Mouse (Mus musculus) ES-Bruce4 (cell line): ENCODE results near the gene Kat7. TPM values are rescaled to one million over a fixed set of nuclear protein-coding genes. Genes with fewer than 3 reads are reported as not detected.

ENCODE experiments used
- H3K27ac ChIP-seq: 2 replicates; pipeline ENCODE4 v1.5.1; 2012; ENCODE audit warnings: low read length, inconsistent platforms; ENCODE audit not compliant: insufficient read depth
- H3K27me3 ChIP-seq: 2 replicates; pipeline ENCODE4 v1.6.1; 2012; ENCODE audit warnings: mild to moderate bottlenecking, low read length, inconsistent platforms; ENCODE audit not compliant: control insufficient read depth, poor library complexity, insufficient read depth, severe bottlenecking
- H3K36me3 ChIP-seq: 2 replicates; pipeline ENCODE4 v1.6.1; 2012; ENCODE audit warnings: inconsistent platforms, mild to moderate bottlenecking, low read length, moderate library complexity; ENCODE audit not compliant: control insufficient read depth, poor library complexity, insufficient read depth, severe bottlenecking
- H3K4me1 ChIP-seq: one replicate; pipeline ENCODE4 v1.8.1; 2011; ENCODE audit warnings: low read length; ENCODE audit not compliant: control insufficient read depth, insufficient read depth
- H3K4me3 ChIP-seq: 2 replicates; pipeline ENCODE4 v1.5.1; 2011; ENCODE audit warnings: low read depth, mild to moderate bottlenecking, low read length
- H3K9ac ChIP-seq: 2 replicates; pipeline ENCODE4 v1.6.1; 2012; ENCODE audit warnings: low read depth, mild to moderate bottlenecking, inconsistent platforms; ENCODE audit not compliant: poor library complexity, severe bottlenecking
- H3K9me3 ChIP-seq: replicated peaks from 2 replicates; pipeline ENCODE4 v1.6.1; 2012; ENCODE audit warnings: mild to moderate bottlenecking, low read length, inconsistent platforms; ENCODE audit not compliant: control insufficient read depth, poor library complexity, insufficient read depth, severe bottlenecking
- CTCF ChIP-seq: IDR thresholded peaks from one replicate; pipeline ENCODE4 v1.8.1; 2011; ENCODE audit warnings: low read depth, low read length
- EP300 ChIP-seq: IDR thresholded peaks from 2 replicates; pipeline ENCODE4 v1.6.1; 2011; ENCODE audit warnings: low read depth, low read length; ENCODE audit not compliant: insufficient read depth
- POLR2A ChIP-seq: IDR thresholded peaks from one replicate; pipeline ENCODE4 v1.8.1; 2011; ENCODE audit warnings: low read length; ENCODE audit not compliant: insufficient read depth
- polyA plus RNA-seq: library from polyadenylated mRNA; stranded (reverse); fragments of >200 nt; gene quantifications from 2 replicates; pipeline ENCODE4 v1.2.4, GENCODE M21; 2011; ENCODE audit warnings: low read depth; ENCODE audit not compliant: missing spikeins, insufficient read depth, insufficient read length

Kat7 gene
- polyA plus RNA-seq, 1 experiment = 133 TPM

- Histone ChIP-seq H3K27ac (no peak overlapping the region), H3K9ac (no peak overlapping the region), H3K4me3 (no peak overlapping the region), H3K36me3 (no peaks in the 10 kb centered on the region), H3K4me1 (no peaks in the 10 kb centered on the region), H3K9me3 (no peaks in the 10 kb centered on the region), H3K27me3 (no peaks in the 10 kb centered on the region)
- no peak for TF ChIP-seq CTCF
- no peak for TF ChIP-seq EP300
- no peak for TF ChIP-seq POLR2A
These were observed 55.9 kb downstream of the Kat7 start for GRCm38 (mm10) chr11:95254165-95254564.

GRCm38 (mm10) chr11:95252104-95252503 is 57.9 kb downstream of the Kat7 start:
- Histone ChIP-seq H3K9ac (no peak overlapping the region), H3K9me3 (no peaks in the 10 kb centered on the region), H3K36me3 (no peaks in the 10 kb centered on the region), H3K4me3 (no peak overlapping the region), H3K27me3 (no peaks in the 10 kb centered on the region), H3K27ac (no peak overlapping the region), H3K4me1 (no peaks in the 10 kb centered on the region)
- TF ChIP-seq CTCF (no peak), POLR2A (no peak), EP300 (no peak)

DNA sequence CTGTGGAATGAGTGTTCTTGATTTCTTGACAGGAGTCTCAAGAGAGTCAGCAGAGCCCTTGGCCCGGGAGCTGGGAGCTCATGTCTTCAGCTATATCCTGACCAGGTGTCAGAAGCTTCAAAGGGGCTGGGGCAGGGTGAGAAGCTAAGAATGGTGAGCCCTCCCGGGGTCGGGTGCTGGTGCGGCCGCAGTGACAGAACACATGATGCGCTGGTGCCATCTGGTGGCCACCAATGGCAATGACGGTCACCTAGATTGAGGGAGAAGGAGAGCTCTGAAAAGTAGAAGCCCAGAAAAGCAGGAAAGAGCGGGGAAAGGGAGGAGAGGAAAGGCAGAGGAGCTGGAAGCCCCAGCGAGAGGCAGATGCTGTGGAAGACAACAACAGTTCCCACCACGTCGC is 58.8 kb downstream of the Kat7 start:
- Histone ChIP-seq H3K27ac (no peak overlapping the region), H3K9ac (no peak overlapping the region), H3K27me3 (no peaks in the 10 kb centered on the region), H3K36me3 (no peaks in the 10 kb centered on the region), H3K9me3 (no peaks in the 10 kb centered on the region), H3K4me3 (no peak overlapping the region), H3K4me1 (no peaks in the 10 kb centered on the region)
- TF ChIP-seq CTCF (peak; percentile 90), EP300 (no peak)

DNA sequence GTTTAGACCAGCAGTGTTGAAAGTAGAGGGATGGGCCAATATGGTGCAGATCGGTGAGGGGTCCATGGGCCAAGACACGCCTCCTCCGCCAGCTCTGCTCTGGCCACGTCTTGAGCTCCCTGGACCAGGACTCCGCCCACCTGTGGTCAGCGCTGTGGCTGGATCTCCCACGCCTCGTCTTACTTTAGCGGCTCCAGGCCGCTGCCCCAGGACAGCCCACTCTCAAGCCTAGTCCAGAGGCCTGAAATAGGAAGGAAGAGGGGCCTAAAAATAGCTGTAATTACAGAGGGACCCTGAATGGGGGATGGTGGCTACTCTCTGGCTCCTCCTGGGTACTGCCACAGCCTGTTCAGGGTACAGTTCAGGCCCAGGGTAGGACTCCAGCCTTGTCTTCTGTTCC is 59.9 kb downstream of the Kat7 start:
- Histone ChIP-seq H3K9me3 (no peaks in the 10 kb centered on the region), H3K27me3 (no peaks in the 10 kb centered on the region), H3K36me3 (no peaks in the 10 kb centered on the region), H3K4me1 (no peaks in the 10 kb centered on the region), H3K9ac (no peak overlapping the region), H3K4me3 (no peak overlapping the region), H3K27ac (no peak overlapping the region)
- no peak for TF ChIP-seq EP300
- no peak for TF ChIP-seq CTCF
- no peak for TF ChIP-seq POLR2A

GRCm38 (mm10) chr11:95247065-95247464 is 63.0 kb downstream of the Kat7 start:
- Histone ChIP-seq H3K4me1 (no peaks in the 10 kb centered on the region), H3K27ac (no peak overlapping the region), H3K9ac (0 out of 2 replicates have a peak overlapping the region, but pooled peaks have one; percentile 24), H3K36me3 (no peaks in the 10 kb centered on the region), H3K9me3 (no peaks in the 10 kb centered on the region), H3K4me3 (no peak overlapping the region), H3K27me3 (no peaks in the 10 kb centered on the region)
- no peak for TF ChIP-seq POLR2A
- no peak for TF ChIP-seq CTCF
- TF ChIP-seq EP300 = no peak

GRCm38 (mm10) chr11:95245456-95245855 is 64.6 kb downstream of the Kat7 start:
- H3K27me3 ChIP-seq = no peaks in the 10 kb centered on the region
- no peaks in the 10 kb centered on the region for H3K36me3 ChIP-seq
- no peaks in the 10 kb centered on the region for H3K4me1 ChIP-seq
- H3K4me3 ChIP-seq = no peak overlapping the region
- TF ChIP-seq CTCF (no peak), EP300 (no peak), POLR2A (no peak)
- no peak overlapping the region for H3K27ac ChIP-seq
- H3K9ac ChIP-seq = no peak overlapping the region
- H3K9me3 ChIP-seq = no peaks in the 10 kb centered on the region
